8 mouse cellular contexts compared by ENCODE assay signal in genomic region chr5:136567176-136568025, GRCm38 (mm10). TPM values are rescaled to one million over a fixed set of nuclear protein-coding genes. Genes with fewer than 3 reads are reported as not detected.
DNase-seq lines count a peak whose midpoint lies in the region; ATAC-seq lines count a peak whose summit lies in the region.

Cux1 (minus strand) TSS chr5:136567490.

- peak within 1 kb of the TSS; percentile 98 for H3K4me3 ChIP-seq in forebrain, embryonic 11.5 days (ENCODE audit: low read depth, low read length)
- peak within 1 kb of the TSS; percentile 97 for H3K4me3 ChIP-seq in heart, embryonic 15.5 days
- peak within 1 kb of the TSS; percentile 94 for H3K4me3 ChIP-seq in liver, embryonic 13.5 days (replicated peaks)
- peak within 1 kb of the TSS; percentile 90 for H3K4me3 ChIP-seq in stomach, embryonic 15.5 days (replicated peaks)

- H3K4me2 ChIP-seq in forebrain, embryonic 11.5 days (ENCODE audit: low read depth, low read length, severe bottlenecking) = peak within 1 kb of the TSS; percentile 92
- H3K4me2 ChIP-seq in heart, embryonic 15.5 days = peak within 1 kb of the TSS; percentile 97
- H3K4me2 ChIP-seq in liver, embryonic 13.5 days = peak within 1 kb of the TSS; percentile 99
- peak within 1 kb of the TSS; percentile 100 for H3K4me2 ChIP-seq in stomach, embryonic 15.5 days

- H3K4me1 ChIP-seq in forebrain, embryonic 11.5 days (replicated peaks; ENCODE audit: control insufficient read depth, insufficient read depth, low read length) = peaks cover 8% of the 10 kb centered on the region; the same call in 1 of the 2 replicates
- H3K4me1 ChIP-seq in heart, embryonic 15.5 days (replicated peaks) = peaks cover 27% of the 10 kb centered on the region
- peaks cover 47% of the 10 kb centered on the region for H3K4me1 ChIP-seq in liver, embryonic 13.5 days (replicated peaks)
- peaks cover 15% of the 10 kb centered on the region for H3K4me1 ChIP-seq in stomach, embryonic 15.5 days

- peak within 1 kb of the TSS; percentile 98 for H3K9ac ChIP-seq in forebrain, embryonic 11.5 days (ENCODE audit: low read length)
- peak within 1 kb of the TSS; percentile 92 for H3K9ac ChIP-seq in heart, embryonic 15.5 days
- H3K9ac ChIP-seq in liver, embryonic 13.5 days = peak within 1 kb of the TSS; percentile 84
- H3K9ac ChIP-seq in stomach, embryonic 15.5 days = peak within 1 kb of the TSS; percentile 96

- peaks cover 14% of the 10 kb centered on the region for H3K27me3 ChIP-seq in forebrain, embryonic 11.5 days (ENCODE audit: control insufficient read depth, insufficient read depth, low read length)
- peaks cover 13% of the 10 kb centered on the region for H3K27me3 ChIP-seq in heart, embryonic 15.5 days
- H3K27me3 ChIP-seq in liver, embryonic 13.5 days = peaks cover 43% of the 10 kb centered on the region
- no peaks in the 10 kb centered on the region for H3K27me3 ChIP-seq in stomach, embryonic 15.5 days (replicated peaks)

- H3K36me3 ChIP-seq in forebrain, embryonic 11.5 days (ENCODE audit: control insufficient read depth, insufficient read depth, low read length) = no peaks in the 10 kb centered on the region
- no peaks in the 10 kb centered on the region for H3K36me3 ChIP-seq in heart, embryonic 15.5 days
- H3K36me3 ChIP-seq in liver, embryonic 13.5 days = no peaks in the 10 kb centered on the region
- no peaks in the 10 kb centered on the region for H3K36me3 ChIP-seq in stomach, embryonic 15.5 days

- peak; percentile 90 for ATAC-seq in forebrain, embryonic 11.5 days (replicated peaks; ENCODE audit: low FRiP score)
- ATAC-seq in heart, embryonic 15.5 days (replicated peaks; ENCODE audit: insufficient number of reproducible peaks, insufficient read depth, low FRiP score, low read depth) = peak; percentile 83
- ATAC-seq in liver, embryonic 13.5 days (ENCODE audit: low read depth) = peak; percentile 87
- peak; percentile 86 for ATAC-seq in stomach, embryonic 15.5 days (ENCODE audit: insufficient read depth, low FRiP score, low read depth)

- no peaks in the 10 kb centered on the region for H3K9me3 ChIP-seq in forebrain, embryonic 11.5 days (ENCODE audit: control insufficient read depth, low read length)
- H3K9me3 ChIP-seq in heart, embryonic 15.5 days (replicated peaks) = no peaks in the 10 kb centered on the region
- H3K9me3 ChIP-seq in liver, embryonic 13.5 days (replicated peaks) = no peaks in the 10 kb centered on the region
- H3K9me3 ChIP-seq in stomach, embryonic 15.5 days = no peaks in the 10 kb centered on the region

- peak within 1 kb of the TSS; percentile 90 for H3K27ac ChIP-seq in forebrain, embryonic 11.5 days (ENCODE audit: low read depth, low read length)
- peak within 1 kb of the TSS; percentile 96 for H3K27ac ChIP-seq in heart, embryonic 15.5 days
- H3K27ac ChIP-seq in liver, embryonic 13.5 days = peak within 1 kb of the TSS; percentile 73
- peak within 1 kb of the TSS; percentile 92 for H3K27ac ChIP-seq in stomach, embryonic 15.5 days

- peak; percentile 91 for DNase-seq in CD4-positive helper T cell, adult 2 months (ENCODE audit: low read depth, low spot score)
- peak; percentile 51 for DNase-seq in c-Kit-negative CD71-positive TER-119-positive erythroid progenitor cells, embryonic 14.5 days (ENCODE audit: low read depth, low spot score)
- peak; percentile 91 for DNase-seq in forebrain, embryonic 11.5 days (ENCODE audit: low spot score)
- DNase-seq in kidney, postnatal 25 days = peak; percentile 83 to 94
- peak; percentile 75 for DNase-seq in liver, embryonic 13.5 days
- DNase-seq in natural killer cell, adult 2 months (ENCODE audit: low spot score in 2 of 2) = peak; percentile 73 to 81

- WGBS in forebrain, embryonic 11.5 days = under 1% methylated on average over 80 of the region's 103 CpGs
- under 1% methylated on average over 89 of the region's 103 CpGs for WGBS in heart, embryonic 15.5 days
- under 1% methylated on average over 91 of the region's 103 CpGs for WGBS in liver, embryonic 13.5 days (ENCODE audit: insufficient replicate concordance)
- under 1% methylated on average over 99 of the region's 103 CpGs for WGBS in stomach, embryonic 15.5 days

RNA-seq across cellular contexts. Expression of gene Cux1, which starts in this region (rescaled TPM):
- 156 and 163 TPM in 2 replicates for polyA plus RNA-seq in forebrain, embryonic 11.5 days (2014; fragmentation: Nextera tagmentation; extraction: Ambion mirVana)
- polyA plus RNA-seq in heart, embryonic 15.5 days (2015; fragmentation: Nextera tagmentation; extraction: Ambion mirVana) = 71.2 and 82.1 TPM in 2 replicates
- 16.6 and 20.5 TPM in 2 replicates for polyA plus RNA-seq in liver, embryonic 13.5 days (2015; fragmentation: Nextera tagmentation; extraction: Ambion mirVana)
- 73.5 and 81.0 TPM in 2 replicates for polyA plus RNA-seq in stomach, embryonic 15.5 days (2015; fragmentation: Nextera tagmentation; extraction: Ambion mirVana)

Comparison
In these comparisons a context has a peak if more than half of its experiments do, and no peak if none do; other contexts are left out.
1. Peak in every context shown above with its lines: DNase-seq, ATAC-seq, H3K4me3 ChIP-seq and H3K27ac ChIP-seq.